ENCODE assay signal across 8 mouse cellular contexts in the genomic region with DNA sequence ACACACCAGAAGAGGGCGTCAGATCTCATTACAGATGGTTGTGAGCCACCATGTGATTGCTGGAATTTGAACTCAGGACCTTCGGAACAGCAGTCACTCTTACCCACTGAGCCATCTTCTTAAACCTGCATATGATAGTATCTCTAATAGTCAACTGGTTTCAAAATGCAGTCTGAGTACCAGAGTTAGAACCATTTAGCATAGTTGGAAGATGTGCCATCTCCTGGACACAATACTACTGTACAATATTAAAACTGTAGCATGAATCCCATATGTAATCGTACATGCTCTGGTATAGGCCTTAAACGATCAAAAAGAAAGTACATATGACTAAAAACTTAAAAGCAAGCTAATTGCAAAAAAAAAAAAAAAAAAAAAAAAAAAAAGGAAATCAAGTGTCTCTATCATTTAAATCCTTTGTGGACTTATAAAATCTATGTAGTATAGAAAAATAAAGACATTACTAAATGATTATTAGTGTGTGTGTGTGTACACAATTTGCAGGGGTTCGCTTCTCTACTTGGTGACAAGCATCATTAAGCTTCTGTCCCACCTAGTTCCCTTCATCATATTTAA. TPM values are rescaled to one million over a fixed set of nuclear protein-coding genes. Genes with fewer than 3 reads are reported as not detected.
A peak's percentile ranks its signal among the peaks of the same experiment; 100 is the strongest.
DNase-seq lines count a peak whose midpoint lies in the region; ATAC-seq and TF ChIP-seq lines count a peak whose summit lies in the region.

No protein-coding gene starts in this region.

- peak overlapping the region; percentile 90 for H3K27ac ChIP-seq in heart, embryonic 10.5 days
- H3K27ac ChIP-seq in embryonic facial prominence, embryonic 15.5 days (replicated peaks), result peak overlapping the region; percentile 87
- peak overlapping the region; percentile 94 for H3K27ac ChIP-seq in limb, embryonic 10.5 days

- ATAC-seq in embryonic facial prominence, embryonic 15.5 days (ENCODE audit: insufficient number of reproducible peaks, low FRiP score, low TSS enrichment, low read depth), result no peak

- H3K79me3 ChIP-seq in C2C12 (ENCODE audit: low read depth), result peaks cover 26% of the 10 kb centered on the region

- intact Hi-C loops in heart, postnatal 14 days (cut with DNase I), result loop anchor here (5.0 to 10.0 kb wide), 3 partner anchors 882 to 1490 kb away; a partner anchor contains a TSS

- peak overlapping the region; percentile 60 for H3ac ChIP-seq in C2C12 (ENCODE audit: control insufficient read depth, insufficient read length, low read depth)

- no peak for TF ChIP-seq CTCF in C2C12 (IDR thresholded peaks at IDR 0.05; ENCODE audit: control insufficient read depth, insufficient read depth, insufficient read length)

- H3K4me1 ChIP-seq in heart, embryonic 10.5 days, result peaks cover 10% of the 10 kb centered on the region
- peaks cover 15% of the 10 kb centered on the region for H3K4me1 ChIP-seq in embryonic facial prominence, embryonic 15.5 days
- peaks cover 12% of the 10 kb centered on the region for H3K4me1 ChIP-seq in limb, embryonic 10.5 days

- no peak for DNase-seq in heart, embryonic 10.5 days (ENCODE audit: low spot score)
- no peak for DNase-seq in heart, postnatal 14 days
- no peak for DNase-seq in limb, embryonic 10.5 days (ENCODE audit: low spot score)
- peak; percentile 17 for DNase-seq in retina, embryonic 14.5 days (ENCODE audit: low spot score)
- no peak for DNase-seq in left cerebral cortex, adult 18-20 months (ENCODE audit: low spot score in 2 of 2)
- no peak for DNase-seq in spleen, adult 12 weeks (ENCODE audit: low spot score)

- H3K36me3 ChIP-seq in heart, embryonic 10.5 days, result peaks cover 10% of the 10 kb centered on the region
- peaks cover 22% of the 10 kb centered on the region for H3K36me3 ChIP-seq in C2C12 (ENCODE audit: control insufficient read depth, insufficient read depth)
- H3K36me3 ChIP-seq in embryonic facial prominence, embryonic 15.5 days, result 0 out of 2 replicates have a peak, but pooled peaks cover under 1% of the 10 kb centered on the region
- H3K36me3 ChIP-seq in limb, embryonic 10.5 days, result peaks cover 22% of the 10 kb centered on the region

- WGBS in heart, embryonic 10.5 days, result 79% methylated on average over 5 of the region's 5 CpGs
- WGBS in embryonic facial prominence, embryonic 15.5 days, result 70% methylated on average over 5 of the region's 5 CpGs
- WGBS in limb, embryonic 10.5 days, result 78% methylated on average over 5 of the region's 5 CpGs

- H3K4me2 ChIP-seq in embryonic facial prominence, embryonic 15.5 days (replicated peaks), result peak overlapping the region; percentile 74

- H3K4me3 ChIP-seq in heart, embryonic 10.5 days, result peak overlapping the region; percentile 80
- peak overlapping the region; percentile 72 for H3K4me3 ChIP-seq in C2C12 (ENCODE audit: insufficient read depth, poor library complexity, severe bottlenecking)
- H3K4me3 ChIP-seq in embryonic facial prominence, embryonic 15.5 days (replicated peaks), result peak overlapping the region; percentile 75
- H3K4me3 ChIP-seq in limb, embryonic 10.5 days, result peak overlapping the region; percentile 85

- H3K27me3 ChIP-seq in heart, embryonic 10.5 days (ENCODE audit: insufficient read depth, poor library complexity, severe bottlenecking), result no peaks in the 10 kb centered on the region
- no peaks in the 10 kb centered on the region for H3K27me3 ChIP-seq in C2C12 (ENCODE audit: control insufficient read depth, insufficient read depth, insufficient read length)
- no peaks in the 10 kb centered on the region for H3K27me3 ChIP-seq in embryonic facial prominence, embryonic 15.5 days
- no peaks in the 10 kb centered on the region for H3K27me3 ChIP-seq in limb, embryonic 10.5 days (ENCODE audit: low read depth, poor library complexity, severe bottlenecking)

- no peak overlapping the region for H3K9ac ChIP-seq in embryonic facial prominence, embryonic 15.5 days

- peaks cover 33% of the 10 kb centered on the region for H3K79me2 ChIP-seq in C2C12 (ENCODE audit: control insufficient read depth, insufficient read depth)

- H3K9me3 ChIP-seq in heart, embryonic 10.5 days, result no peaks in the 10 kb centered on the region
- no peaks in the 10 kb centered on the region for H3K9me3 ChIP-seq in embryonic facial prominence, embryonic 15.5 days (replicated peaks)
- H3K9me3 ChIP-seq in limb, embryonic 10.5 days (replicated peaks), result no peaks in the 10 kb centered on the region

TF ChIP-seq in C2C12, 6 proteins besides CTCF, POLR2A, EP300 and RAD21:
- TF ChIP-seq FOSL1 (IDR thresholded peaks at IDR 0.05; ENCODE audit: insufficient read depth, low read length, poor library complexity, severe bottlenecking) (no peak), MYOG (IDR thresholded peaks at IDR 0.05; ENCODE audit: control insufficient read depth, extremely low read depth, insufficient read length) (no peak)

RNA-seq across cellular contexts. Expression of a gene that starts 0.7 kb away (rescaled TPM):
- polyA plus RNA-seq in heart, embryonic 10.5 days (2016; fragmentation: Nextera tagmentation; extraction: Ambion mirVana), result 88.9 and 115 TPM in 2 replicates
- total RNA-seq in heart, postnatal 14 days (2021), result 1 to 10 TPM; 4.9 to 7.6 TPM
- polyA plus RNA-seq in C2C12 (2012; fragmentation: generic; extraction: Trizol), result 49.0 TPM
- 66.4 and 67.4 TPM in 2 replicates for polyA plus RNA-seq in embryonic facial prominence, embryonic 15.5 days (2015; fragmentation: Nextera tagmentation; extraction: Ambion mirVana)
- polyA plus RNA-seq in limb, embryonic 10.5 days (2016; fragmentation: Nextera tagmentation; extraction: Ambion mirVana), result 146 and 153 TPM in 2 replicates
- total RNA-seq in left cerebral cortex, adult 18-20 months (2021), result 1 to 10 TPM; 8.9 to 9.2 TPM

RNA-seq across cellular contexts. Expression of a gene that starts 25.4 kb away (rescaled TPM):
- 0.13 TPM in 1 of 2 replicates, not detected in the other for polyA plus RNA-seq in heart, embryonic 10.5 days (2016; fragmentation: Nextera tagmentation; extraction: Ambion mirVana)
- not detected for total RNA-seq in heart, postnatal 14 days (2021)
- polyA plus RNA-seq in C2C12 (2012; fragmentation: generic; extraction: Trizol), result 0.01 TPM
- not detected in 2 replicates for polyA plus RNA-seq in embryonic facial prominence, embryonic 15.5 days (2015; fragmentation: Nextera tagmentation; extraction: Ambion mirVana)
- polyA plus RNA-seq in limb, embryonic 10.5 days (2016; fragmentation: Nextera tagmentation; extraction: Ambion mirVana), result 0.14 and 0.18 TPM in 2 replicates
- not detected for total RNA-seq in left cerebral cortex, adult 18-20 months (2021)
